Mouse (Mus musculus): Measurements from ENCODE around the gene Samd4. TPM values are rescaled to one million over a fixed set of nuclear protein-coding genes. Genes with fewer than 3 reads are reported as not detected.

The Samd4 gene
- polyA plus RNA-seq, 1 experiment: 17.6 TPM

DNA sequence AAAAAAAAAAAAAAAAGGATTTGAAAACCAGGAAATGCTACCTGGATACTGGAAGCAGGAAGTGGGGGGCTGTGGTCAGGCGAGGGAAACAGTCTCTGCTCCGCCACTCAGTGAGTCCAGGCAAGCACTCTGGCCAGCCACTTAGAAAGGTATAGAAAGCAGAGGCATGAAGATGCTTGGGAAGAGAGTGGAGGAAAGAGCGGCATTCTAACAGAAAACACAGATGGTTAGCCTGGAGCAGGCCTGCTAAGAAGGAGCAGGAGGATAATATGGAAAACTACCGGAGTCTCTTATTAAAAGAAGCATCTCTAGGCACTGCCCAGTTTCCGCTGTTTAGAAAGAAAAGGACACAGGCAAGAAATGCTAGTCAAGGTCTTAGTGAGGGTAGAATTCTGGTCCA lies 150.8 kb downstream of the Samd4 start:
- no peak overlapping the region for H3K9ac ChIP-seq (ENCODE audit: low read depth, poor library complexity, severe bottlenecking)
- H3K9me3 ChIP-seq (replicated peaks; ENCODE audit: control insufficient read depth, insufficient read depth, low read length, poor library complexity, severe bottlenecking): no peaks in the 10 kb centered on the region
- no peak overlapping the region for H3K27ac ChIP-seq (ENCODE audit: insufficient read depth, low read length)
- TF ChIP-seq EP300 (IDR thresholded peaks at IDR 0.05; ENCODE audit: insufficient read depth, low read depth, low read length): no peak
- H3K4me3 ChIP-seq (ENCODE audit: low read depth, low read length): no peak overlapping the region
- no peaks in the 10 kb centered on the region for H3K4me1 ChIP-seq (ENCODE audit: control insufficient read depth, insufficient read depth, low read length)
- no peaks in the 10 kb centered on the region for H3K27me3 ChIP-seq (ENCODE audit: control insufficient read depth, insufficient read depth, low read length, poor library complexity, severe bottlenecking)
- no peaks in the 10 kb centered on the region for H3K36me3 ChIP-seq (ENCODE audit: control insufficient read depth, insufficient read depth, low read length, poor library complexity, severe bottlenecking)

DNA sequence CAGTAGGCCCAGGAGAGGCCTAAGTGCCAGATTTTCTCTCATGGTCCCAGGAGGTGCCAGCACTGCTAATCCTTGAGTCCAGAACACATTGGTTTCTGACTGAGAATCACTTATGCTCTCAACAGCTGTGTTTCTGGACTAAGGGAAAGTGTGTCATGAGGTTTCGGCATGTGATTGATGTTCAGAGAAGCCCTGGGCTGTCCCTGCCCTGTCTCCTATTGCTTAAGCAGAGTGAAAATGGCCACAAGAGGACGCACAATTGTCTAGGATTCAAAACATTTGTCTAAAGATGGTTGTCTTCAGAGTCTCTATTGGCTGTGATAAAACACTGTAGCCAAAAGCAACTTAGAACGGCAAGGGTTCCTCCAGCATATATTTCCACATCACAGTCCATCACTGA lies 159.0 kb downstream of the Samd4 start:
- no peak overlapping the region for H3K9ac ChIP-seq (ENCODE audit: low read depth, poor library complexity, severe bottlenecking)
- TF ChIP-seq EP300 (IDR thresholded peaks at IDR 0.05; ENCODE audit: insufficient read depth, low read depth, low read length) (no peak), POLR2A (IDR thresholded peaks at IDR 0.05; ENCODE audit: insufficient read depth, low read length) (no peak), CTCF (IDR thresholded peaks at IDR 0.05; ENCODE audit: low read depth, low read length) (no peak)

DNA sequence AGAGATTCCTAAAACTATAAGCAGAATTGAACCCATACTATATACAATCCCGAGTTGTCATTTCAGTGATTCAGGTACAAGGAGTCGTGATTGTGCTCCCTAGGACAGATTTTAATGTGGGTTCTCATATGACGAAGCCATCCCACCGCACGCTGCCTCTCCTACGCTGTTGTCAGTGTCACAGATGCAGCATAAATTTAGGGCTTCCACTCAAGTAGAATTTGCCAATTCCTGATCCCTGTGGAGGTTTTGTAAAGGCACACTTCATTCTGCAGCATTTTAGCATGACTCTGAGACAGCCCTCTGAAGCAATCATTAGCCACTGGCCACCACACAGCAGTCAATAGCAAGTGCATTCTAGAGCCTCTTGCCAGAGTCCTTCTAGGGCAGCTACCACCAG lies 166.4 kb downstream of the Samd4 start:
- no peak overlapping the region for H3K4me3 ChIP-seq (ENCODE audit: low read depth, low read length)
- H3K4me1 ChIP-seq (ENCODE audit: control insufficient read depth, insufficient read depth, low read length): no peaks in the 10 kb centered on the region
- H3K9me3 ChIP-seq (replicated peaks; ENCODE audit: control insufficient read depth, insufficient read depth, low read length, poor library complexity, severe bottlenecking): no peaks in the 10 kb centered on the region
- no peaks in the 10 kb centered on the region for H3K27me3 ChIP-seq (ENCODE audit: control insufficient read depth, insufficient read depth, low read length, poor library complexity, severe bottlenecking)
- H3K27ac ChIP-seq (ENCODE audit: insufficient read depth, low read length): no peak overlapping the region
- TF ChIP-seq EP300 (IDR thresholded peaks at IDR 0.05; ENCODE audit: insufficient read depth, low read depth, low read length) (no peak), CTCF (IDR thresholded peaks at IDR 0.05; ENCODE audit: low read depth, low read length) (no peak), POLR2A (IDR thresholded peaks at IDR 0.05; ENCODE audit: insufficient read depth, low read length) (no peak)
- no peaks in the 10 kb centered on the region for H3K36me3 ChIP-seq (ENCODE audit: control insufficient read depth, insufficient read depth, low read length, poor library complexity, severe bottlenecking)
- no peak overlapping the region for H3K9ac ChIP-seq (ENCODE audit: low read depth, poor library complexity, severe bottlenecking)

More for the DNA sequence above, 159.0 kb downstream of the Samd4 start:
- Histone ChIP-seq H3K4me1 (ENCODE audit: control insufficient read depth, insufficient read depth, low read length) (no peaks in the 10 kb centered on the region), H3K27ac (ENCODE audit: insufficient read depth, low read length) (no peak overlapping the region), H3K27me3 (ENCODE audit: control insufficient read depth, insufficient read depth, low read length, poor library complexity, severe bottlenecking) (no peaks in the 10 kb centered on the region), H3K36me3 (ENCODE audit: control insufficient read depth, insufficient read depth, low read length, poor library complexity, severe bottlenecking) (no peaks in the 10 kb centered on the region), H3K4me3 (ENCODE audit: low read depth, low read length) (no peak overlapping the region), H3K9me3 (replicated peaks; ENCODE audit: control insufficient read depth, insufficient read depth, low read length, poor library complexity, severe bottlenecking) (no peaks in the 10 kb centered on the region)

DNA sequence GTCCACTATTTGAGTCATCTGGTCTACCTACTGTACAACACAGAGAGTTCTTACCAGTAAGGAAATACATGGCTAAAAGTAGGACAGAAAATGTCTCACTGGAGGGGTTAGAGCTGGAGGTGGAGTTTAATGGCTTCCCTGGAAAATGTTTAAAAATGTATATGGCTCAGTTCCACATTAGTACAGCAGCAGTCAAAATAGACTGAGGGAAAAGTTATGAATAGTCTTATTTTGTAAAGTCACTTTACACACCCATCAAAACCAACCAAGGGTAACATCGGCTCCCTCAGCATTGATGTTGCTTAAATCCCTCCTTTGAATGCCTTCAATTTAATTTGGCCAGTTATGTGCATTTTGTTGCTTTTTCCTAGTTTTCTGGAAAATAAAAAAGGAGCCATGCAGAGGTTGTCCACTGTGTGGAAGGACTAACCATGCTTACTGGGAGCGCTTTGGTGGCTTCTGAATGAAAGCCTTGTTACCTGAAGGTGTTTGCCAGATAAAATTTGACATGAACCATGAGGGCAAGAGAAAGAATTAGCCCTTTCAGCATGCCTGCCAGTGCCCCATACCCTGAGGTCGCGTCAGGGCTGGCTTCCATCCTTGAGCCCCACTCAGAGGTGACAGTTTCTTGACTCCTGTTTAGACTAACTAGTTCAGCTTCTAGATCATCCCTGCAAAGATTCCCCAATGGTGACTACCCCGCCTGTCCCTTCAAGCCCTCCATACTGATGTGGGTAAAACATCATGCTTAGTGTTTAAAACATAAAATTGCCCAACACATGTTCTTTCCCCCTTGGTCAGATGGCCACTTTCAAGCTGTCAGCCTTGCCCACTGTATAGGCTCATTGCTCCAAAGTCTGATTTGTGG lies 169.3 kb downstream of the Samd4 start:
- Histone ChIP-seq H3K9me3 (replicated peaks; ENCODE audit: control insufficient read depth, insufficient read depth, low read length, poor library complexity, severe bottlenecking) (no peaks in the 10 kb centered on the region), H3K27me3 (ENCODE audit: control insufficient read depth, insufficient read depth, low read length, poor library complexity, severe bottlenecking) (no peaks in the 10 kb centered on the region), H3K4me1 (ENCODE audit: control insufficient read depth, insufficient read depth, low read length) (no peaks in the 10 kb centered on the region), H3K27ac (ENCODE audit: insufficient read depth, low read length) (no peak overlapping the region), H3K9ac (ENCODE audit: low read depth, poor library complexity, severe bottlenecking) (no peak overlapping the region), H3K4me3 (ENCODE audit: low read depth, low read length) (no peak overlapping the region), H3K36me3 (ENCODE audit: control insufficient read depth, insufficient read depth, low read length, poor library complexity, severe bottlenecking) (no peaks in the 10 kb centered on the region)
- no peak for TF ChIP-seq POLR2A (IDR thresholded peaks at IDR 0.05; ENCODE audit: insufficient read depth, low read length)
- TF ChIP-seq EP300 (IDR thresholded peaks at IDR 0.05; ENCODE audit: insufficient read depth, low read depth, low read length): no peak
- no peak for TF ChIP-seq CTCF (IDR thresholded peaks at IDR 0.05; ENCODE audit: low read depth, low read length)

DNA sequence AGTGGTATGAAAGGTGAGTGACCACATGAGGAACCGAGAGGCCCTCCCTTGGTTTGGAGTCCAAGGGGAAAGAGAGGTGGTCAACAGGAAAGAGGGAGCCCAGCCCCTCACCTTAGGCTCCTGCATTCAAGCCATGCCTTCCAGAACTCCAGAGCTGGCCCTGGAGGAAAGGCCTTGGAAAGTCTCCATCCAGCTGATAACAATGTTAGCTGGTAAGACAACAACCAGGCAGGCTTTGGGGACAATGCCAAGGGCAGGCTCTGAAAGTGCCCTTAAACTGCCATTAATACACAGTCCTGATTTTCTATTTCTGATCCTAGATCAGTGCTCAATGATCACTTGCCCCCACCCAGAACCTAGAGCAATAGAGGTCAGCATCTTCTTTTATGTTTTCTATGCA lies 170.4 kb downstream of the Samd4 start:
- TF ChIP-seq POLR2A (IDR thresholded peaks at IDR 0.05; ENCODE audit: insufficient read depth, low read length): no peak
- H3K9ac ChIP-seq (ENCODE audit: low read depth, poor library complexity, severe bottlenecking): no peak overlapping the region
- H3K4me3 ChIP-seq (ENCODE audit: low read depth, low read length): no peak overlapping the region
- no peak overlapping the region for H3K27ac ChIP-seq (ENCODE audit: insufficient read depth, low read length)
- H3K27me3 ChIP-seq (ENCODE audit: control insufficient read depth, insufficient read depth, low read length, poor library complexity, severe bottlenecking): no peaks in the 10 kb centered on the region
- no peaks in the 10 kb centered on the region for H3K36me3 ChIP-seq (ENCODE audit: control insufficient read depth, insufficient read depth, low read length, poor library complexity, severe bottlenecking)
- no peaks in the 10 kb centered on the region for H3K9me3 ChIP-seq (replicated peaks; ENCODE audit: control insufficient read depth, insufficient read depth, low read length, poor library complexity, severe bottlenecking)
- H3K4me1 ChIP-seq (ENCODE audit: control insufficient read depth, insufficient read depth, low read length): no peaks in the 10 kb centered on the region

DNA sequence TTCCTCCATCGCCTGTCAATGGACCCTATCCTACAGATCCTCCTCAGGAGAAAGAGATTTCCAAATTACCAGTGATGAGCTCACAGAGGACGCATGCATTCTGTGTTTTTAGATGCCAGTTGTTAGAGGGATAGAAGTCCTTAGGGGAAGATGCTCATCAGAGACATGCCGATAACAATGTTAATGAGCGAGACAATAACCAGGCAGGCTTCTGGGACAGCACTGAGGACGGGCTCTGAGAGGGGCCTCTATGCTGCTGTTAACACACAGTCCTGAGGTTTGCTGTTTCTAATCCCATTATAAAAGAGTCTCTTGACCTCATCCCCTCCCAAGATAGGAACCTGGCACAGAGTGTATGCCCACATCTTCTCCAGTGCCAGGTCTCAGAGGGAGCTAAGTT lies 171.2 kb downstream of the Samd4 start:
- Histone ChIP-seq H3K9me3 (replicated peaks; ENCODE audit: control insufficient read depth, insufficient read depth, low read length, poor library complexity, severe bottlenecking) (no peaks in the 10 kb centered on the region), H3K4me3 (ENCODE audit: low read depth, low read length) (no peak overlapping the region), H3K4me1 (ENCODE audit: control insufficient read depth, insufficient read depth, low read length) (no peaks in the 10 kb centered on the region), H3K27me3 (ENCODE audit: control insufficient read depth, insufficient read depth, low read length, poor library complexity, severe bottlenecking) (no peaks in the 10 kb centered on the region), H3K27ac (ENCODE audit: insufficient read depth, low read length) (no peak overlapping the region), H3K9ac (ENCODE audit: low read depth, poor library complexity, severe bottlenecking) (no peak overlapping the region), H3K36me3 (ENCODE audit: control insufficient read depth, insufficient read depth, low read length, poor library complexity, severe bottlenecking) (no peaks in the 10 kb centered on the region)
- TF ChIP-seq EP300 (IDR thresholded peaks at IDR 0.05; ENCODE audit: insufficient read depth, low read depth, low read length): no peak
- no peak for TF ChIP-seq CTCF (IDR thresholded peaks at IDR 0.05; ENCODE audit: low read depth, low read length)
- TF ChIP-seq POLR2A (IDR thresholded peaks at IDR 0.05; ENCODE audit: insufficient read depth, low read length): no peak
